Mouse (Mus musculus): ENCODE data around the gene Vmn1r40. TPM values are rescaled to one million over a fixed set of nuclear protein-coding genes. Genes with fewer than 3 reads are reported as not detected.

Vmn1r40 gene
- polyA plus RNA-seq, 1 experiment from 2014 or later, result not detected

DNA sequence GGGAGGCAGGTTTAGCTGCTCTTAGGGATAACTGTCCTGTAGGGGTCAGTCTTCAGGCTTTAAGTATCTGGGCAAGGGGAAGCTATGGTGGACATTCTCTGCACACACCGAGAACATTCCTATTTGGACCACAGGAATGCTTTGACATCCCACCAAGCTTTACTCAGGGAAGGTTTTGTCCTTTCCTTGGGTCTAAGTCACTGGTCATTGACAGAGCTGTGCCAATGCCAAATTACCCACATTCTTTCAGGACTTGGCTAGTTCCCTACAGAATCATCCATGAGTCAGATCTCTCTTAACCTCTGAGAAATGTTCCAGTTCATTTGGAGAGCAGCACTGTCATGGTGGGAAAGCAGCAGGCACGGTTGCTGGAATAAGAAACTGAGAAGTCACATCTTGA is 716 bp upstream of the Vmn1r40 start:
- no peak overlapping the region for H3K4me2 ChIP-seq (replicated peaks; ENCODE audit: low read depth)

DNA sequence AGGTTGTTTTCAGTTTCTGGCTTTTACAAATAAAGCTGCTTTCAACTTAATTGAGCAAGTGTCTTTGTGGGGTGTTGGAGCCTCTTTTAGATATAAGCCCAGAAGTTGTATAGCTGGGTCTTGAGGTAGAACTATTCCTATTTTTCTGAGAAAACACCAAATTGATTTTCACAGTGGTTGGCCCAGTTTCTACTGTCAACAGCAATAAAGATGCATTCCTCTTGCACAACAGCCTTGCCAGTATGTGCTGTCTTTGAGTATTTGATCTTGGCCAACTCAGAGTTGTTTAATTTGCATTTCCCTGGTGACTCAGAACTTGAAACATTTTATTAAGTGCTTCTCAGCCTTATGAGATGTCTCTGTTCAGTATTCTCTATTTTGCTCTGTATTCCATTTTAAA is 10.7 kb downstream of the Vmn1r40 start:
- no peak for TF ChIP-seq CTCF (IDR thresholded peaks at IDR 0.05; ENCODE audit: low read depth)
- no peaks in the 10 kb centered on the region for H3K36me3 ChIP-seq (ENCODE audit: control insufficient read depth, insufficient read depth)
- no peak overlapping the region for H3K4me3 ChIP-seq (ENCODE audit: low read depth, low read length)
- H3K4me2 ChIP-seq (replicated peaks; ENCODE audit: low read depth), result no peak overlapping the region
- no peak overlapping the region for H3K27ac ChIP-seq (ENCODE audit: low read depth, low read length)
- no peaks in the 10 kb centered on the region for H3K9me3 ChIP-seq (ENCODE audit: control insufficient read depth)
- H3K4me1 ChIP-seq (replicated peaks; ENCODE audit: control insufficient read depth, insufficient read depth, low read length), result no peaks in the 10 kb centered on the region
- H3K27me3 ChIP-seq (replicated peaks; ENCODE audit: control insufficient read depth, insufficient read depth, low read length), result no peaks in the 10 kb centered on the region
- no peak for ATAC-seq
- no peak overlapping the region for H3K9ac ChIP-seq (ENCODE audit: low read depth, low read length)

More for the DNA sequence above, 716 bp upstream of the Vmn1r40 start:
- 72% methylated on average over 2 of the region's 2 CpGs for WGBS
- no peak for TF ChIP-seq CTCF (IDR thresholded peaks at IDR 0.05; ENCODE audit: low read depth)
- Histone ChIP-seq H3K36me3 (ENCODE audit: control insufficient read depth, insufficient read depth) (no peaks in the 10 kb centered on the region), H3K27me3 (replicated peaks; ENCODE audit: control insufficient read depth, insufficient read depth, low read length) (no peaks in the 10 kb centered on the region), H3K27ac (ENCODE audit: low read depth, low read length) (no peak overlapping the region), H3K4me1 (replicated peaks; ENCODE audit: control insufficient read depth, insufficient read depth, low read length) (no peaks in the 10 kb centered on the region), H3K4me3 (ENCODE audit: low read depth, low read length) (no peak overlapping the region), H3K9me3 (ENCODE audit: control insufficient read depth) (peaks cover 5% of the 10 kb centered on the region; the same call in 1 of the 2 replicates), H3K9ac (ENCODE audit: low read depth, low read length) (no peak overlapping the region)
- ATAC-seq, result no peak

DNA sequence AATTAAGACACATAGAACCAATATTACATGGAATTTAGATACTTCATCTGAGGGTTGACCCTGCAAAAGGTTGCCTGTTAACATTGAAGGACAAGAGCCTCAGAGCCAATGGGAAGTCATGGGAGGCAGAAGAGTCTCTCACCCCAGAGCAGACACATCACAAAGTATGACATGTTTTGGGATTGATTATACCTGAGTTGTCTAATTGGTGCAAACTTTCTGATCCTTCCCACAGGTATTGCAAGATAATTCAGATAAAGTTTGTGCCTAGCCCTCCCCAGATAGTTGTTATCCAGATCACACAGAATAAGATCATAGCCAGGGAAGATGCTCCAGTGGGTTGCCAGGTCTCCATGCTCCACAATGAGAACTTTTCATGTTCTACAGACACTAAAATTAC is 33.1 kb downstream of the Vmn1r40 start, which contains the start of gene Vmn1r41:
Gene Vmn1r41 (plus strand): TSS at position 301 of the 400 bp plus-strand sequence.
- Histone ChIP-seq H3K9me3 (ENCODE audit: control insufficient read depth) (no peaks in the 10 kb centered on the region), H3K27ac (ENCODE audit: low read depth, low read length) (no peak within 1 kb of the TSS), H3K4me2 (replicated peaks; ENCODE audit: low read depth) (no peak within 1 kb of the TSS), H3K27me3 (replicated peaks; ENCODE audit: control insufficient read depth, insufficient read depth, low read length) (no peaks in the 10 kb centered on the region), H3K4me1 (replicated peaks; ENCODE audit: control insufficient read depth, insufficient read depth, low read length) (no peaks in the 10 kb centered on the region), H3K9ac (ENCODE audit: low read depth, low read length) (no peak within 1 kb of the TSS), H3K36me3 (ENCODE audit: control insufficient read depth, insufficient read depth) (no peaks in the 10 kb centered on the region), H3K4me3 (ENCODE audit: low read depth, low read length) (no peak within 1 kb of the TSS)
- ATAC-seq, result no peak
- no peak for TF ChIP-seq CTCF (IDR thresholded peaks at IDR 0.05; ENCODE audit: low read depth)

DNA sequence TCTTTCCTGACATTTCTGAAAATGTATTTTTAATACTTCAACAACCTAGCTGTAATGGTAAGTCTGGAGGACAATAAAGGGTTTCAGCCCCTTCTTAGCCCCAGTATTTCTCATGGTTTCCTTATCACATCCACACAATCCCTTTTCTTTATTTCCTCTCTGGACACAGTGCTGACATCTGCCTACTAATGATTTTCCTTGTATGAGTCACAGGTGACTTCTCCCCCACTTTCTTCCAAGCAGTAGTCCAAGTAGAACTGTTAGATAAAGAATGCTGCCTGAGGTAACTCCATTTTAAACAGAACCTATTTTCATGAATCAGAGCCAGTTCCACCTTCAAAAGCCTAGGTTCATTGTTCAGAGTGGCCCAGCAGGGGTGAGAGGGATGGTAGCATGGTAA is 35.5 kb downstream of the Vmn1r40 start:
- TF ChIP-seq CTCF (IDR thresholded peaks at IDR 0.05; ENCODE audit: low read depth), result no peak
- Histone ChIP-seq H3K4me1 (replicated peaks; ENCODE audit: control insufficient read depth, insufficient read depth, low read length) (no peaks in the 10 kb centered on the region), H3K27ac (ENCODE audit: low read depth, low read length) (no peak overlapping the region), H3K27me3 (replicated peaks; ENCODE audit: control insufficient read depth, insufficient read depth, low read length) (no peaks in the 10 kb centered on the region), H3K36me3 (ENCODE audit: control insufficient read depth, insufficient read depth) (no peaks in the 10 kb centered on the region), H3K4me3 (ENCODE audit: low read depth, low read length) (no peak overlapping the region), H3K4me2 (replicated peaks; ENCODE audit: low read depth) (no peak overlapping the region), H3K9ac (ENCODE audit: low read depth, low read length) (no peak overlapping the region), H3K9me3 (ENCODE audit: control insufficient read depth) (no peaks in the 10 kb centered on the region)
- no peak for ATAC-seq

Other genes starting within 250 kb of the Vmn1r40 start
- 14.8 and 15.5 TPM in 2 replicates for gene Chchd6, start 111.9 kb upstream of the Vmn1r40 start, polyA plus RNA-seq (2015; fragmentation: Nextera tagmentation; extraction: Ambion mirVana)
- gene Txnrd3, start 63.6 kb upstream of the Vmn1r40 start, polyA plus RNA-seq (2015; fragmentation: Nextera tagmentation; extraction: Ambion mirVana), result 6.6 and 7.3 TPM in 2 replicates
- gene Vmn1r41, start 33.2 kb downstream of the Vmn1r40 start, polyA plus RNA-seq (2015; fragmentation: Nextera tagmentation; extraction: Ambion mirVana), result not detected in 2 replicates
- not detected in 2 replicates for gene Vmn1r42, start 168.9 kb downstream of the Vmn1r40 start, polyA plus RNA-seq (2015; fragmentation: Nextera tagmentation; extraction: Ambion mirVana)
- gene Vmn1r43, start 168.9 kb downstream of the Vmn1r40 start, polyA plus RNA-seq (2015; fragmentation: Nextera tagmentation; extraction: Ambion mirVana), result 0.01 TPM in 1 of 2 replicates, not detected in the other
- not detected in 2 replicates for gene Vmn1r44, start 176.1 kb downstream of the Vmn1r40 start, polyA plus RNA-seq (2015; fragmentation: Nextera tagmentation; extraction: Ambion mirVana)
- not detected in 2 replicates for gene Vmn1r45, start 233.1 kb downstream of the Vmn1r40 start, polyA plus RNA-seq (2015; fragmentation: Nextera tagmentation; extraction: Ambion mirVana)